Mouse (Mus musculus) hindlimb bud, embryonic 11.5 days (tissue): ENCODE measurements around the gene Fam129b.
A peak's percentile ranks its signal among the peaks of the same experiment; 100 is the strongest.

ENCODE experiments used
- DNase-seq: peaks from one replicate; pipeline ENCODE4 v3.0.0-alpha.2; 2012; ENCODE audit warnings: low read depth, low spot score; ENCODE audit errors: extremely low spot score

Gene Fam129b

GRCm38 (mm10) chr2:32922564-32922963 is 46.6 kb downstream of the Fam129b start:
- DNase-seq: no peak

GRCm38 (mm10) chr2:32923551-32924250 is 47.8 kb downstream of the Fam129b start:
- DNase-seq: no peak

GRCm38 (mm10) chr2:32924306-32924844 is 48.5 kb downstream of the Fam129b start:
- no peak for DNase-seq

GRCm38 (mm10) chr2:32926330-32927075 is 50.6 kb downstream of the Fam129b start:
- no peak for DNase-seq

- no peak for DNase-seq
Measured at GRCm38 (mm10) chr2:32927624-32928234, 51.8 kb downstream of the Fam129b start.

- peak; percentile 41 for DNase-seq
Measured at GRCm38 (mm10) chr2:32928235-32928946, 52.5 kb downstream of the Fam129b start.

- DNase-seq: no peak
Measured at GRCm38 (mm10) chr2:32928947-32929829, 53.3 kb downstream of the Fam129b start.

- no peak for DNase-seq
Measured at GRCm38 (mm10) chr2:32931730-32932129, 55.8 kb downstream of the Fam129b start.

GRCm38 (mm10) chr2:32938741-32939140 is 62.8 kb downstream of the Fam129b start:
- no peak for DNase-seq

GRCm38 (mm10) chr2:32939418-32939817 is 63.5 kb downstream of the Fam129b start:
- DNase-seq: no peak

GRCm38 (mm10) chr2:32940483-32940882 is 64.6 kb downstream of the Fam129b start:
- no peak for DNase-seq

- no peak for DNase-seq
Measured at GRCm38 (mm10) chr2:32947454-32947853, 71.5 kb downstream of the Fam129b start.

GRCm38 (mm10) chr2:32954581-32954980 is 78.7 kb downstream of the Fam129b start:
- DNase-seq: no peak

- DNase-seq: no peak
Measured at GRCm38 (mm10) chr2:32957344-32957743, 81.4 kb downstream of the Fam129b start.

- DNase-seq: no peak
Measured at GRCm38 (mm10) chr2:32960273-32960672, 84.4 kb downstream of the Fam129b start.

GRCm38 (mm10) chr2:32961192-32961995 is 85.5 kb downstream of the Fam129b start, which contains the start of the genes Rpl12 and Lrsam1:
Gene Rpl12 (plus strand): TSS chr2:32961559.
Gene Lrsam1 (minus strand): TSS chr2:32961614.
- peak; percentile 80 for DNase-seq

GRCm38 (mm10) chr2:32962062-32962874 is 86.4 kb downstream of the Fam129b start:
- no peak for DNase-seq

GRCm38 (mm10) chr2:32962875-32963220 is 86.9 kb downstream of the Fam129b start:
- DNase-seq: no peak
